Mouse (Mus musculus): ENCODE measurements around the gene Ppp1r1c. TPM values are rescaled to one million over a fixed set of nuclear protein-coding genes. Genes with fewer than 3 reads are reported as not detected.

Ppp1r1c gene
- polyA plus RNA-seq (2012; rRNA removed; ENCODE audit: low replicate concordance): not detected in 2 replicates

GRCm38 (mm10) chr2:79707575-79707974, at the start of gene Ppp1r1c:
TSS of gene Ppp1r1c (plus strand) at chr2:79707780.

Other genes starting within 250 kb of the Ppp1r1c start
- 5.5 TPM in 2 replicates for gene Itprid2, start 72.4 kb upstream of the Ppp1r1c start, polyA plus RNA-seq (2012; rRNA removed; ENCODE audit: low replicate concordance)

Measured in mammary gland, adult 2 months (tissue).